Mouse (Mus musculus) bone marrow, adult 2 months (tissue): ENCODE measurements at regions not wholly inside any gene's neighbourhood (a gene's known extent, or its start where the extent isn't known, plus 50 kb on each side); places are given as distances from the start of the nearest gene placed in this dataset.

Experiments used
- H3K27ac ChIP-seq: fragments of 200-500 bp; 2 replicates; pipeline ENCODE4 v1.5.1; 2012; ENCODE audit warnings: low read depth, mild to moderate bottlenecking, control low read depth, inconsistent platforms, low read length; ENCODE audit not compliant: control insufficient read depth, poor library complexity, insufficient read depth
- H3K4me1 ChIP-seq: fragments of 200-500 bp; 2 replicates; pipeline ENCODE4 v1.6.1; 2011; ENCODE audit warnings: low read length; ENCODE audit not compliant: control insufficient read depth, insufficient read depth
- H3K4me3 ChIP-seq: fragments of 200-500 bp; replicated peaks from 2 replicates; pipeline ENCODE3; 2011; ENCODE audit warnings: mild to moderate bottlenecking, low read depth, low read length, control low read depth; ENCODE audit not compliant: control insufficient read depth
- CTCF ChIP-seq: fragments of 200-500 bp; IDR thresholded peaks from 2 replicates; pipeline ENCODE4 v1.5.1; 2011; ENCODE audit warnings: low read length, control low read depth; ENCODE audit not compliant: control insufficient read depth, insufficient read depth
- POLR2A ChIP-seq: fragments of 200-500 bp; IDR thresholded peaks from 2 replicates; pipeline ENCODE4 v1.6.1; 2011; ENCODE audit warnings: low read depth, mild to moderate bottlenecking, control low read depth, low read length, borderline replicate concordance; ENCODE audit not compliant: control insufficient read depth
- WGBS: fragments of 180-500 bp; shearing (Covaris S2); methylation state at CpG from one replicate; pipeline ENCODE4 v1.1.7; 2018; 5-methylcytosine and 5-hydroxymethylcytosine counted together

GRCm38 (mm10) chr6:148598746-148599337 is 154.7 kb upstream of the Tmtc1 start:
- Histone ChIP-seq H3K27ac (no peak overlapping the region), H3K4me1 (no peaks in the 10 kb centered on the region; the same call in 1 of the 2 replicates), H3K4me3 (no peak overlapping the region)
- 27% methylated on average over 16 of the region's 16 CpGs for WGBS
- TF ChIP-seq POLR2A: no peak
- TF ChIP-seq CTCF: no peak

DNA sequence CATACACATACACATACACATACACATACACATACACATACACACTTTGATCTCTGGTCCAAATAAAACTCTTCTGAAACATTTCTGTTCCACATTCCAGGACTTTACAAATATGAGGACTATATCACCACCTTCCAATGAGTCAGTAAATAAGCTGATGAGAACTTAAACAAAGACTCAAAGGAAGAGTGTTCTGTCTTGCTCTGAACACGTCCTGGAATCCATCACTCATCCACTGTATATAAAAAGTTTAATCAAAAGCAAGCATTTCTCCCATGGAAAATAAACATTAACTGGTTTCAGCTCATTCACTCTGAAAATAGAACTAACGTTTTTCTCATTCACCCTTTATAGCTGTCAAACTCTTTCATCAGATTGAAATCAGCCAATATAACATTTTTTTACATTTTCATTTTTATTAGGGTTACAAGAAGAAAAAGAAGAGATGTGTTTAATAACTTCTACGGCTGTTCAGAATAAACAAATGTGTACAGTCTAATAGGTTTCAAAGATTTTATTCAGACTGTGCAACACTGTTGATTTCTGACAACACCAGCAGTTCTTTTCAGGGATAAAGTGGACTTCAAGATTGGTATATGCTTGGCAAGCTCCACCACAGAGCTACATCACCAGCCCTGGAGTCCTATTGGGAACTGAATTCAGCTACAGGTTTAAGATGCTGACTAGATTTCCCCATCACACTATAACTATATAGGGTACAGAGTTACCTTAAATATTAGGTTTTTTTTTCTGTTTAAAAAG is 151.0 kb upstream of the Tmtc1 start:
- Histone ChIP-seq H3K4me1 (no peaks in the 10 kb centered on the region), H3K4me3 (no peak overlapping the region), H3K27ac (no peak overlapping the region)
- no peak for TF ChIP-seq POLR2A
- no peak for TF ChIP-seq CTCF
- 61% methylated on average over 3 of the region's 3 CpGs for WGBS

- Histone ChIP-seq H3K4me1 (no peaks in the 10 kb centered on the region), H3K27ac (no peak overlapping the region), H3K4me3 (no peak overlapping the region)
- TF ChIP-seq POLR2A (no peak), CTCF (no peak)
- WGBS: 75% methylated on average over 4 of the region's 4 CpGs
These were observed 144.8 kb upstream of the Tmtc1 start for GRCm38 (mm10) chr6:148588971-148589370.

DNA sequence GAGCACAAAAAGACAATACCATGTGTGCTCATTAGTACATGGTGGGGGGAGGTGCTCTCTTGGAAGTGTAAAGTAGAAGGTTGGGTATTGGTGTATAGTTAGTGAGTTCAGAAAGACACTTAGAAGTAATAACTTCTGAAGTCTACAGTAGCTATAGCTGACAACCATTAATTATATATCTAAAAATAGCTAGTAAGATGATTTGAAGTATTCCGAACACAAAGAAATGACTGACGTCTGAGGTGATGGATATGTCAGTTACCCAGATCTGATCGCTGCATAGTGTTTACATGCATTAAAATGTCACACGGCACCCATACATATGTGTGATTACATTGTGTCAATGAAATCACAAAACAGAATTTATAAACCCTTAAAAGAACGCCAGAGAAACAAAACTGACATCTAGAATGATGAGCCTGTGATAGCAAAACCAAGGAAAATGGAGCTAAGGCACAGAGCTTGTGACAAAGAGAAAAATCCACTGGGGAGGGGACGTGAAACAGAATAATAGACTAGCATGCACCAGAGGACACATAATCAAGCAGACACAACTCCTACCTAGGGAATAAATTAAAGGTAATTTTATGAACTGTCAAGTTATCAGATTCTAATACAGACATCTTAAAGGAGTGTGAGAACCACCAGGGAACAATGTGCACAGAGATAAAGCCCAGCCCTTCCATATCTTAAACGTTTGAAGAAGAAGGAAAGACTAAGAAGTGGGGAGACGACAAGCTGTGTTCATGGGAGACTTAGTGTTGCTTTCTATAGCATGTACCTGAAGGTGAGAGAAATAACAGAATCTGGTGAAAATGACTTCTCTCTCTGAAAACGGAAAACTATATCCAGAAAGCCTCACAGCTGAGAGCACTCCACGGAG is 142.5 kb upstream of the Tmtc1 start:
- H3K4me3 ChIP-seq: no peak overlapping the region
- 79% methylated on average over 10 of the region's 10 CpGs for WGBS
- no peak for TF ChIP-seq POLR2A
- no peak for TF ChIP-seq CTCF
- H3K4me1 ChIP-seq: no peaks in the 10 kb centered on the region
- H3K27ac ChIP-seq: no peak overlapping the region

DNA sequence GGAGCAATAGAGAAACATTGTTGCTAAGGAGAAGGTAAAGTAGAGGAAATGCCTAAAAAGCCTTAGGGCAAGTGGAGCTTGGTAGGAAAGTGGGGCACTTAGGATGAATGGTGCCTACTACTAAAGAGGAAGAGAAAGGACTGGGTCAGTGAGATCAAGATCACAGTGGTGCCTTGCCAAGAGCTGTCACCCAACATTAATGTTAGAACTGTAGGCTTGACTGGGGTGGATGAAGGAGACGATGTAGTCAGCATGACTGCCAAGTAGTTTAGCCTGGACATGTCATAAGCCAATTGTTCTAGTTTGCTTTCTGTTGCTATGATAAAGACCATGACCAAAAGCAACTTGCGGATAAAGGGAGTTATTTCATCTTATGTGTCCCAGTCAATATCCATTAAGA is 139.9 kb upstream of the Tmtc1 start:
- TF ChIP-seq POLR2A (no peak), CTCF (no peak)
- WGBS: 93% methylated on average over 2 of the region's 2 CpGs
- Histone ChIP-seq H3K4me3 (no peak overlapping the region), H3K4me1 (no peaks in the 10 kb centered on the region), H3K27ac (no peak overlapping the region)

GRCm38 (mm10) chr6:148578281-148578680 is 134.1 kb upstream of the Tmtc1 start:
- 73% methylated on average over 3 of the region's 3 CpGs for WGBS
- no peaks in the 10 kb centered on the region; the same call in 1 of the 2 replicates for H3K4me1 ChIP-seq
- H3K27ac ChIP-seq: no peak overlapping the region
- H3K4me3 ChIP-seq: no peak overlapping the region
- no peak for TF ChIP-seq CTCF
- TF ChIP-seq POLR2A: no peak

- Histone ChIP-seq H3K4me1 (no peaks in the 10 kb centered on the region; the same call in 1 of the 2 replicates), H3K27ac (no peak overlapping the region), H3K4me3 (no peak overlapping the region)
- 48% methylated on average over 3 of the region's 3 CpGs for WGBS
- no peak for TF ChIP-seq CTCF
- no peak for TF ChIP-seq POLR2A
These were observed 133.5 kb upstream of the Tmtc1 start for GRCm38 (mm10) chr6:148577663-148578062.

DNA sequence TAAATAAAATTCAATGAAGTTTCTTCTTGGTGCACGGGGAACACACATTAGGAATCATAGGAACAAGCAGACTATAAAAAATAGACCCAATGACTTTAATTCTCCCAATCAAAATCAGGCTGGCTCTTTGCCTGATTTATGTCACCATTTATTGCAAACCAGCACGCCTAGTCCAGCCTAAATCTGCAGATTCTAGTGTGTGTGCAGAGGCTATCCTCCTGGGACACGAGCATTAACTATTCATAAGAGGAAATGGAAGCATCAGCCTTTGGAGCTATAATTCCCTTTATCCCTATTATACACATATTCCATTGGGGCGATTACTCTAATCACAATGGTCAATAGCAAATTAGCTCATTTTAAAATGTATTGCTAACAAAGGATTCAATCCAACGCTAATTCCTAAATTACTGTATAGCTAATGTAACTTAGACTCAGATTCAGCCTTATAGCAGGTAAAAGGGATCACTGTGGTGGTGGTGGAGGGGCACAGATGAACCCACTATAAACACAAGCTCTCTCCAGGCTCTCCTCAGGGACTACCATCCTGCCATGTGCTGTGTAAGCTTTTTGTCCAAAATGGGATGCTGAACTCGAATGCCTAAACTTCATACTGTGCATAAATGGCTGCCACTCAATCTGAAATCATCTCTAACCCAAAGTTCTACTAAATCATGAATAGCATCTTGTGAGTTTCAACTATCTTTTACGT is 130.7 kb upstream of the Tmtc1 start:
- Histone ChIP-seq H3K4me1 (no peaks in the 10 kb centered on the region; the same call in 1 of the 2 replicates), H3K4me3 (no peak overlapping the region), H3K27ac (no peak overlapping the region)
- TF ChIP-seq POLR2A: no peak
- no peak for TF ChIP-seq CTCF
- 76% methylated on average over 7 of the region's 7 CpGs for WGBS
